Comparison of ENCODE assay signal across 7 mouse cellular contexts in genomic region chr11:76997916-76998704, GRCm38 (mm10). TPM values are rescaled to one million over a fixed set of nuclear protein-coding genes. Genes with fewer than 3 reads are reported as not detected.
DNase-seq lines count a peak whose midpoint lies in the region; ATAC-seq and TF ChIP-seq lines count a peak whose summit lies in the region.

TSS of gene Slc6a4 (plus strand) at chr11:76998603.

- H3K27ac ChIP-seq in hindbrain, embryonic 13.5 days = no peak within 1 kb of the TSS
- no peak within 1 kb of the TSS for H3K27ac ChIP-seq in liver, postnatal 0 days (ENCODE audit: low read depth)
- no peak within 1 kb of the TSS for H3K27ac ChIP-seq in stomach, embryonic 16.5 days (ENCODE audit: low read length)

- no peaks in the 10 kb centered on the region for H3K36me3 ChIP-seq in hindbrain, embryonic 13.5 days
- H3K36me3 ChIP-seq in liver, postnatal 0 days (replicated peaks; ENCODE audit: insufficient read depth, low read length) = no peaks in the 10 kb centered on the region
- no peaks in the 10 kb centered on the region for H3K36me3 ChIP-seq in stomach, embryonic 16.5 days (ENCODE audit: control insufficient read depth, insufficient read depth, low read length)

- TF ChIP-seq EP300 in liver, postnatal 0 days (IDR thresholded peaks at IDR 0.05; ENCODE audit: low read depth) = no peak

- WGBS in hindbrain, embryonic 13.5 days = under 1% methylated on average over 51 of the region's 52 CpGs
- 2% methylated on average over 42 of the region's 52 CpGs for WGBS in liver, postnatal 0 days (ENCODE audit: insufficient replicate concordance)
- WGBS in stomach, embryonic 16.5 days = under 1% methylated on average over 52 of the region's 52 CpGs

- no peaks in the 10 kb centered on the region for H3K9me3 ChIP-seq in hindbrain, embryonic 13.5 days
- H3K9me3 ChIP-seq in liver, postnatal 0 days (ENCODE audit: low read length) = no peaks in the 10 kb centered on the region
- H3K9me3 ChIP-seq in stomach, embryonic 16.5 days (replicated peaks; ENCODE audit: control insufficient read depth, low read length) = no peaks in the 10 kb centered on the region

- ATAC-seq in hindbrain, embryonic 13.5 days (ENCODE audit: low FRiP score) = no peak
- ATAC-seq in liver, postnatal 0 days = 0 out of 2 replicates have a peak, but pooled peaks have one; percentile 16
- ATAC-seq in stomach, embryonic 16.5 days (ENCODE audit: insufficient read depth, low FRiP score) = no peak

- H3K9ac ChIP-seq in hindbrain, embryonic 13.5 days = peak within 1 kb of the TSS; percentile 66
- H3K9ac ChIP-seq in liver, postnatal 0 days (replicated peaks) = no peak within 1 kb of the TSS
- peak within 1 kb of the TSS; percentile 63 for H3K9ac ChIP-seq in stomach, embryonic 16.5 days (ENCODE audit: low read length)

- peak within 1 kb of the TSS; percentile 85 for H3K4me2 ChIP-seq in hindbrain, embryonic 13.5 days
- H3K4me2 ChIP-seq in liver, postnatal 0 days (ENCODE audit: low read depth, low read length) = peak within 1 kb of the TSS; percentile 63
- H3K4me2 ChIP-seq in stomach, embryonic 16.5 days (ENCODE audit: low read depth, low read length) = peak within 1 kb of the TSS; percentile 94

- peaks cover 77% of the 10 kb centered on the region for H3K27me3 ChIP-seq in hindbrain, embryonic 13.5 days
- peaks cover 24% of the 10 kb centered on the region for H3K27me3 ChIP-seq in liver, postnatal 0 days (ENCODE audit: insufficient read depth, low read length)
- H3K27me3 ChIP-seq in stomach, embryonic 16.5 days (ENCODE audit: control insufficient read depth, insufficient read depth, low read length) = peaks cover 33% of the 10 kb centered on the region

- DNase-seq in thymus, postnatal 0 days (ENCODE audit: low spot score) = peak; percentile 11
- DNase-seq in thymus, adult 18-20 months = no peak
- peak; percentile 63 for DNase-seq in embryo, embryonic 10.5 days (ENCODE audit: low spot score)
- no peak for DNase-seq in liver, postnatal 0 days
- DNase-seq in right cerebral cortex, adult 2 months (ENCODE audit: low spot score in 2 of 2) = no peak

- no peak for TF ChIP-seq CTCF in liver, postnatal 0 days (IDR thresholded peaks at IDR 0.05; ENCODE audit: low read depth)

- H3K4me3 ChIP-seq in hindbrain, embryonic 13.5 days = peak within 1 kb of the TSS; percentile 51
- peak within 1 kb of the TSS; percentile 32 for H3K4me3 ChIP-seq in liver, postnatal 0 days (ENCODE audit: low read depth, low read length)
- peak within 1 kb of the TSS; percentile 56 for H3K4me3 ChIP-seq in stomach, embryonic 16.5 days (replicated peaks; ENCODE audit: low read length)

- peaks cover 25% of the 10 kb centered on the region for H3K4me1 ChIP-seq in hindbrain, embryonic 13.5 days (replicated peaks)
- H3K4me1 ChIP-seq in liver, postnatal 0 days (ENCODE audit: insufficient read depth) = peaks cover 8% of the 10 kb centered on the region
- peaks cover 18% of the 10 kb centered on the region for H3K4me1 ChIP-seq in stomach, embryonic 16.5 days (ENCODE audit: control insufficient read depth, insufficient read depth, low read length)

RNA-seq across cellular contexts. Expression of gene Slc6a4, which starts in this region (rescaled TPM):
- 0.66 and 1.1 TPM in 2 replicates for polyA plus RNA-seq in thymus, postnatal 0 days (2015; fragmentation: Nextera tagmentation; extraction: Ambion mirVana)
- 4.7 and 10.5 TPM in 2 replicates for polyA plus RNA-seq in hindbrain, embryonic 13.5 days (2015; fragmentation: Nextera tagmentation; extraction: Ambion mirVana)
- polyA plus RNA-seq in liver, postnatal 0 days (2015; fragmentation: Nextera tagmentation; extraction: Ambion mirVana) = 1.3 and 2.0 TPM in 2 replicates
- polyA plus RNA-seq in stomach, embryonic 16.5 days (2015; fragmentation: Nextera tagmentation; extraction: Ambion mirVana) = 2.3 and 3.0 TPM in 2 replicates

Comparison
In these comparisons a context has a peak if more than half of its experiments do, and no peak if none do; other contexts are left out.
1. DNase-seq: peak in thymus, postnatal 0 days (single experiment) and embryo, embryonic 10.5 days (single experiment); none in thymus, adult 18-20 months (0 of 2), liver, postnatal 0 days (single experiment) and right cerebral cortex, adult 2 months (0 of 2).
2. Peak in every context shown above with its lines, with median percentiles within 50 percentile points of each other: H3K4me2 ChIP-seq and H3K4me3 ChIP-seq.